Mouse (Mus musculus): ENCODE measurements around the gene Dmrtb1.
A peak's percentile ranks its signal among the peaks of the same experiment; 100 is the strongest.

Dmrtb1 gene

DNA sequence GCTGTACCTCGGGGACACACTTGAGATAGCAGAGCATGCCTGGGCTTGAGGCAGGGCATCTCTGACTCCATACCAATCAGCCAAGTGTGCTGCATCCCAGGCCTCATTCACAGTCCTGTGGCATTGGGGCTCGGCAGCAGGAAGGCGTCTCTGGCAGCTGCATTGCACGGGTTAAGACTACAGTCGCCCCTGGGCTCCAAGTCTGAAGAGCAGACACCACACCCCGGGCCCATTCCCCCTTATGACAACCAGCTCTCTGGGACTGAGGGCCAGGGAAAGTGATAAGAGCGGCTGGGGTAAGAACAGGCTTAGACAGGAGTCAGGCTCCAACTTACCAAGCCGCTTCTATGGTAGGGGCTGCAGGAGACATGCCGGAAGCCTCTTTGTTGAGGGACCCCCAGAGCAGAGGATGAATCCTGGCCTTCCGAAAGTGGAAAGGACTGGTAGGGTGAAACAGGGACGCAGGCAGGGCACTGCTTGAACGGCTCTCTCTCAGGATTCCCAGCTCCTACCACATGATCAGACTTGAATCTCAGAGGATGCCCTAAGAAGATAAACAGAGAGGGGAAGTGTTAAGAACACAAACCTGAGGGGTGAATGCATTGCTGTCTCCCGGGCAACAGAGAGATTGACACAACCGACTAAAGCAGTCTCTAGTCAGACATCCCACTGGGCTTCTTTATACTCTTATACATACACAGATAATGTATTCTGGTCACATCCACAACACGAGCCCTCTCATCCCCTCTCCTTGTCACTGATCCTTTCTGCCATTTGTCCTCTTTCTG is 3.5 kb downstream of the Dmrtb1 start:
- DNase-seq: no peak

DNA sequence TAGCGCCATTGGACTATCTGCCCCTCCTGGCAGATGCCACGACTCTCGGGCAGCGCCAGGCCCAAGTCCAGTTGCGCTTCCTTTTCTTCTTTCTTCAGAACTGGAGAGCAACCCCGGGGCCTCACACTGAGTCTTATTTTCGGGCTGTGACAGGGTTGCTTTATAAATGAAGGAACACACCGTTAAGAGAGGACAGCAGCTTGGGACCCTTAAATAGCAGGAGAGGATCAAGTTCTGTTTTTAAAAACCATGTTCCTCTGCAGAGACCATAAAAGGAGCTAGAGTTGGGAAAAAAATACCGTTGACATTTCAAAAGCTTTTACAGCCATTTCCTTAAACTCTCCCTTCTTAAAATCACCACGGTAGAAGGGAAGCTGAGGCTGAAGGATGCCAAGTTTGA is 8.4 kb downstream of the Dmrtb1 start:
- DNase-seq: no peak

DNA sequence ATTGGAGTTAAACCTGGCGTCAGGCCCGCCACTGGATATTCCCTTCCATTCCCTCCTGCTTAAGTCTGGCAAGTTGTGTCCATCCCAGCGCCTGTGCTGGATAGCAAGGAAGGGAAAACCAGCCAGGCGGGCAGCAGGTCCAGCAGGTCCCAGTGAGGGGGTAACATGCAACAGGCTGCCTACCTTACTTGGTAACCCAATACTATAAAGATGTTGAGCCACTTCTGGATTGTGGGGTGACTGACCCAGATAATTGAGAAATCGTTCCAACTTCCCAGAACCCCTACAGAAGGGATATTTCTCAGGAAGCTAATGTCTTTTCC is 9.7 kb downstream of the Dmrtb1 start:
- no peak for DNase-seq

DNA sequence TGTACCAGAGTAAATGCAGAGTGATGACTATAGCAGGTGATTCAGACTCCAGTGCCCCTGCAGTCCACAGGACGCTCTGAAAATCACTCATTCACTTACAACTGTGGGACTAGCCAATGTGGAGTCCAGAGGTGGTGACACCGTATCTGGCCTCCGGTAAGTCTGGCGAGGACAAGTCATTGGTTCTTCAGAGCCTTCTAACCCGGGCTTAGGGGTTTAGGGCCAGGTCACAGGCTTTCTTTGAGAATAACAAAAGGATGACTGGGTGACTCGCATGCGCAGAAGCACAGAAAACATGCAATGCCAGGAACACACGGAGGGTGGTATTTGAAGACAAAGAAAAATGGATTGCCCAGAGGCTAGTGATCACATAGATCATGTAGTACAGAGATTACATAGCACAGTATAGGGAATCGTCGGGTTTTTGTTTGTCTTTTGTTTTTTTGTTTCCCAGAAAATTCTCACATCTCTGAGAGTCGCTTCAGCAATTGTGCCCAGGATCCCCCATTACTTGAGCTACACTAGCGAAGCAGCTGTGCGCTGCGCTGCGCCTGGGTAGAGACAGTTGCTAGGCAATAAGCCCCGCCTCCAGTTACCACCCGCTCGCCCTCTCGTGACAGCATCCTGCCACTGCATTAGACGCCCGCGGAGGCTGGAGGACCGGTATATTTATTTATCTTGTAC is 10.2 kb downstream of the Dmrtb1 start:
- DNase-seq: peak; percentile 89

DNA sequence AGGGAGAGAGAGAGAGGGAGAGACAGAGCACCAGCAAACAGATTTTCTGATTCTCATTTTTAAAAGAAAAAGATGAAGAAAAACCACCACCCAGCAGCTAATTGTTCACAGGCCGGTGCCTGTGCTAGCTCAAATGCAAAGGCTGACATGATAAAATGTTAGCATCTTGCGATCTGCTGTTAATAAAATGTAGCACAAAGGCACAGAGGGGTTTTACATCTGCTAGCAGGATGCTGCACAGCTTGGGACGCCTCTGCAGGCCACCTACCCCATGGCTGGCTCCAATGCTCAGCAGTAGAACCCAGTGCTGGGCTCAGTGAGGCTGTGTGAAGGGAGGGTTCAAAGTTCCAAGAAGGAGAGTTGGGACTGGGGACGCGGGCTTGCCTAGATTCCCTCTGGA is 13.3 kb downstream of the Dmrtb1 start:
- no peak for DNase-seq

DNA sequence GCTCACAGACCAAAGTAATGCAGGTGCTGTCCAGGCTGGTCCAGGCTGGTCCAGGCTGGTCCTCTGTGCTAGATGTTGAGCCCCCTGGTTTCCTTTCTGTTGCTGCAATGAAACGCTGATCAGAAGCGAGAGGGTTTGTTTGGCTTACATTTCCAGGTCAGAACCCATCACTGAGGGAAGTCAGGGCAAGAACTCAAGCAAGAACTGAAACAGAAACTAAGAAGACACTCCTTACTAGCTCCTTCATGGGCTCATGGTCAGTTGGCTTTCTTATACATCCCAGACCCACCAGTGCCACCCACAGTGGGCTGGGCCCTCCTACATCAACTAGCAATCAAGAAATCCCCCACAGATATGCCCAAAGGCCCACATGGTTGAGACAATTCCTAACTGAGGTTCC is 15.5 kb downstream of the Dmrtb1 start:
- DNase-seq: no peak

DNA sequence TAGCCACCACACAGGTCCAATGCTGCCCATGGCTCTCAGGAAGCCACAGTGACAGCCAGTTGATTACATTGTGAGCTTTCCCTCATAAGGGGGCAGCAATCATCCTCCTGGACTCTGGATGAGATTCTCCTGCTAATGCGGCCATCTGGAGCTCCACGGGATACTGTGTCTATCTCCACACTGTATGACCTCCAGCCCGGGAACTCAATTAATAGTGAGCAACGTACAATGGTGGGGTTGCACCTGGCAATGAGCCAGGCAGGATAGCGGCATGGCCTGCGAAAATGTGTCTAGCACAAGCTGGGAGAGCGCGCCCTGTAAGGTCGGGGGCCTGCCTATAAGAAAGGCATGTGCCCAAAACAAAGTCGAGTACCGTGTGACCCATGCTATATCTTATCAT is 23.4 kb downstream of the Dmrtb1 start:
- DNase-seq: no peak

DNA sequence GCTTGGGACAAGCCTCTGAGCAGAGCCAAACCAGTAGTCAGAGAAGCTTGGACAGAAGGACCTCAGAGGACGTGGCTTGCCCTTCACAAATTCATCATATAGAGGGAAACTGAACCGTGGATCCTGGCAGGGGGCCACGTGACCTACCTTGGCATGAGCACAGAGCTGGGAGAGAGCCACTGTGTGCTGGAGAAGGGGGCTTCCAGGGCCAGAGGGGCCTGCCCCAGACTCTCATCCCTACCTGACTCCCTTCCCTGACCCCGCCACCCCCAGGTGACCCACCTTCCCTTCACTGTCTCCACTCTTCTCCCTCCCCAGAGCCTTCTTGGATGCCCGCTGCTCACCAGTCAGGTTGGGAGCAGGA is 30.8 kb downstream of the Dmrtb1 start:
- DNase-seq: no peak

DNA sequence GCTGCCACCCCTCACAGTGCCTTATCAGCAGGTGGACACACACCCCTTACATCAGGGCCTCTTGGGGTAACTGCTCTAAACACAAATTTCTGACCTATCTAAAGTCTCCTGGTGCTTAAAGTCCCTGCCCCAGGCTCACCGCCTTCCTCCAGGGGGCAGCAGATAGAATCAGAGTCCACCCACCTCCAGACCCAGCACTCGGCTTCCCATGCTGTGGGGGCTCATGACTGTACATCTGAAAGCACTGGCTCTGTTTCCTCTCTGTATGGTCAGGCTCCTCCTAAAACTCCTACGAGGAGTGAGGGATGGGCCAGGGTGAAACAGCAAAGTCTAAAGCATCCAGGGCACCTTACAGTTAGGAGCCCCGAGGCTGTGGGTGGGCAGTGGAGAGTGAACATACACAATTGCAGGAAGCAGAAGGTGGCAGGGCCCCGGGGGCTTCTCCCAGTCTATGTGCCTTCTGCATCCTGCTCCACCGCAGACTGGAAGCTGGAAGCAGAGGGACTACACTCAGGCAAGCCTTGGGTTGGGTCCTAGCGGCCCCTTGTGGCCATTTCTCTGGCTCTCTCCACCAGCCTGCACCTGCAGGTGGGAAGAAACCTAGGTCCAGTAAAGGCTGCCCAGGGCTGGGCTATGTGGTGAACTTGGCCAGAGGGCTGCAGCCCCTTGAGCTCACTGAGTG is 31.3 kb downstream of the Dmrtb1 start:
- DNase-seq: peak; percentile 86

DNA sequence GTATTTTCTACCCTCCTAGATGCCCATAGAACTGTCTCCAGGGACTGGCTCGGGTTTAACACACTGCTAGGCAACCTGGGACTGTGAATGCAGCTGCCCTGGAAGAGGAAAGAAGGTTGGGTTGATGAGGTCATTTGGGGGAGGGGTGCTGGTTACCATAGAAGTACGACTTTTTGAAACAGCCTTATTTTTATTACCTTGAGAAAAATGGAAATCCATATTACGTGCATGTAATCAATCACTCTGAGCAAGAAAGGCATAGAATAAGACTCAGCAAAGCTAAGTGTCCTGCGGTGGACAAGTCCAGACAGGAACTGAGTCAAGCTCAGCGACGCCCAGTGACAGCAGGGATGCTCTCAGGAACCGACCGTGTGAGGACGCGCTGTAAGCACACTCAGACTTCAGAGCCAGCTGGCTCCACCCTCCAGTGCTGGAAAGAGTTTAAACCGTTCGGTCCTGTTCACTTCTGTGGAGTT is 33.0 kb downstream of the Dmrtb1 start:
- DNase-seq: no peak

DNA sequence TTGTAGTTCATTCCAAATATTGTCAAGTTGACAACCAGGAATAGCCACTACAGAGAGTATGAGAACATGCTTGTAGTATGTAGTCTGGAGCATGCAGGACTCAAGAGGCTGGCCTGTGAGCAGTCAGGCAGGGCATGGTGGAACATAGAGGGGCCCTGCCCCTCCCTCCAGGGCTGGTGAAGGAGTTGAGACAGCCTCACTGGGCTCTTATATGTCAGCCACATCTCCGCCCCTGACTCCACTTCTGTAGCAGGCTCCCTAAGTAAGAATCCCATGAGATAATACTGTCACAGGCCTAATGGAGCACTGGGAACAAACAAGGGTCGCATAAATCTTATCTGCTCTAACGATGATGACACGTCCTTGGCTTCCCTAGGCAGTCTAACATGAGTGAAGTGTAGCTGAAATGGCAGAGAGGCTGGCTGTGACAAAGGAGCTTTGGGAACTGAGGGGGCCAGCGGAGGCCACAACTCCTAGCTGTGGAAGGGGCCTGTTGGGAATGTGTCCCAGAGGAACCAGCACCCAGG is 35.0 kb downstream of the Dmrtb1 start:
- peak; percentile 32 for DNase-seq

DNA sequence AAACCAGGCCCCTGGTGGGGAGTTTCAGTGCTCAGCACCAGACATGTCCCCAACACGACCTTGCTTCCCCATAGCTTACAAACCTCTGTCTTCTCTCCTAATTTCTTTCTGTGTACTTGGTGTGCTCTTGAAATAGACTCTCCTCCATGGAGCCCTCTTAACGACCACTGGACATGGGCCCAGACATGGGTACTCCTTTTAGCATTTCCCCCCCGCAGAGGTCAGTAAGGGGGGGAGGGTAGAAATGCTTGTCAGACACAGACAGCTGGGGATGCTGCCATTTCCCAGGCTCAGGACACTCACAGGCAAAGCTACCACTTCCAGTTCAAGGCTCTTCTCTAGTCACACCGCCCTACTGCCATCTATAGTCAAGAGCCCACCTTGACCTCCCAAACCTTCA is 42.4 kb downstream of the Dmrtb1 start:
- DNase-seq: no peak

DNA sequence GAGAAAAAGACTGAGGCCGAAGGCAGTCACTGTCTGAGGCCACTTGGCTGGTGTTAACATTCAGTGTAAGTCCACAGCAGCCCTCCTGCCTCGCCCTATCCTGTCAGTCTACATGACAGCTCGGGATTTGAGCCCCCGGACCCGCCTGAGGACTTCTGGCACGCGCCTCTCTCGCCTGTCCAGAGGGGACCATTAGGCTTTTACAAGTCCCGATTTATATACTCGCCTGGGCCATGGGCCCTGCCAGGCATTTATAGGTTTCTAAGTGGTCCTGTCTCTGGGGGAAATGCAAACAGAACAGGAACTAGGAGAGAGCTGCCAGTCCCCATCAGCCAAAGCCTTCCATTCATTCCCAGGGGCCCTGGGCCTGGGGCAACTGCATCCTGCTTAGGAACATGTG is 45.7 kb downstream of the Dmrtb1 start:
- no peak for DNase-seq

DNA sequence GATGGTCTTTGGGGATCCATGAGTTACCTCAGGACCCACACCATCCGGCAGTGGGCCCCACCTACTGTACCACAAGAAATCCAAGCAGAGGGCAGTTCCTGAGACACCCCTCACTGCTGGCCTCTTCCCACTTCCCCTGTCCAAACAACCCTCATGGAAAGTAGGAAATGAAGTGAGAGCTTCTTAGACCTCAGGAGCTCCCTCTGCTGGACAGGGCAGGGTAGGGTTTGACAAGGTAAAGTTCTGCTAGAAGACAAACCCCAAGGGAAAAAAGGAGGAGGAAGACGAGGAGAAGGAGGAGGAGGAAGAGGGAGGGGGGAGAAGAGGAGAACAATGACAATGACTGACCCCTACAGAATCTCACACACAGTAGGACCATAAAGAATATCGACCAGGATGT is 46.4 kb downstream of the Dmrtb1 start:
- DNase-seq: peak; percentile 61

DNA sequence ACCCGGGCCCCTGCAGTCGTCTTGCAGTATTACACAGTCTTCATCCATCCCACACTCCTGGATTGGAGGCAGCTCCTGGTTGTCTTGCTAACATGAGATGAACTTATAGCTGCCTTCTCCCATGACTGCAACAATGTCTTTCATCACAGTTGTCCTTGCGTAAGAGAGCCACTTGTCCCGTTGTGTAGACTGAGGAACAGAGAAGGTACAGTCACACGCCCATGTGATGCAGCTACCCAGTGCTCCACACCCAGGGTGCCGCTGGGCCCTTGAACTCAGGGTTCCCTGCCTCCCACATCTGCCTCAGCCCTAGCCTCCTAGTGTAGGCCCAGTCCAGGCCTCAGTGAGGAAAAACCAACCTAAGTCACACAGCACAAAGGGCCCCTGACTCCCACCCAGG is 47.9 kb downstream of the Dmrtb1 start:
- DNase-seq: no peak

DNA sequence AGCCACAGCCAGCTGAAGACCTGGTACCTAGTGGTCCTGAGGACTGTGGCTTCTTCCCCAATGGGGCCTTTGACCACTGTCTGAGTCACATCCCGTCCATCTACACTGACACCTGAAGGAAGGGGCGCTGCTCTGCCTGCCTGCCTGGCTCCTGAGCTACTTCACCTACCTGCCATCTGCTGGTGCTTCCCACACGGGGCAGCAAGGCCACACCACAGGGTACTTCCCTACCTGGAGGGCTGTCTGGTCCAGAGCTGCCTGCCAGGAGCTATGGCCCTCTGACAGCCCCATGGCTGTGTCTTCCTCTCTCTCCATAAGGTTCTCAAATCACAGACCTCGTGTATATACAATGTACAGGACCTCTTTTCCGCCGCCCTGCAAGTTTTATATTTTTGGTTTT is 49.4 kb downstream of the Dmrtb1 start:
- DNase-seq: no peak

DNA sequence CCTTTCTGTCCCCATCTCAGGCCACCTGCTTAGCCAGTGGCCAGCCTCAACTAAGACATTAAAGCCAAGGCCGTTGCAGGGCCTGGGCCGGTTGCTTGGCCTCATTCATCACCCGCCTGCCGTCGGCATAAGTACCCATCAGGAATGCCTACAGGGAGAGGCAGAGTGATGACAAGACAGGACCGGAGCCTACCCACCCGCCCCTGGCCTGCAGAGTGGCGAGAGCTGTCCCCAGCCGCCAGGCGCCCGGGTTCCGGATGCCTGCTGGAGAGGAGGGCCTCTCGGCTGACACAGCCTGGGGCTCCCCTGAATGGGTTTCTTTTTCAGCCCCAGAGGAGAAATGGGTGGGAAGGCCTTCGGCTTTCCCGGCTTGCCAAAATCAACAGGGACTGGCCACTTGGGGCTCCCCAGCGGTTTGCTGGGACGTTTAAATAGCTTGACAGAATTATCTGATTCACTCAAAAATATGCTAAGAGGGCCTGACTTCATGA is 55.1 kb downstream of the Dmrtb1 start:
- DNase-seq: no peak

DNA sequence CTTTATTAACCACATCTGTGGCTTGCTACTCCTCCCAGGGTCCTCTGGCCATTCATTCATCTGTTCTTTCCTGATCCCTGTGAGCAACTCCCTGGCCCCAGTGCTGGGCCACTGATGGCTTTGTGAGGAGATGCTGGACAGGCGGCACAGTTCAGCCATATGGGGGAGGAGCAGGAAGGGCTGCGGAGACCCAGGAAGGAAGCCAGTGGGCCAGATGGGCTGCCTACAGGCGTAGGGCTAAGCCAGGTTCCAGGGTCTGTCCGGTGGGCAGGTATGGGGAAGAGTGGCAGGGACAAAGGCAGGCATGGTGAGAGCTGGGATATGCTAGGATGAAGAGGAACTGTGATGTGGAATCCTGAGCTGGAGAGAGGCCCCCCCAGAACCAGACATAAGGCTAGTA is 55.8 kb downstream of the Dmrtb1 start:
- DNase-seq: no peak
